Mouse (Mus musculus): Measurements from ENCODE around the gene Cacng4. TPM values are rescaled to one million over a fixed set of nuclear protein-coding genes. Genes with fewer than 3 reads are reported as not detected.

The Cacng4 gene
- 0.37 and 0.83 TPM in 2 replicates for polyA plus RNA-seq (2016; fragmentation: Nextera tagmentation; extraction: Ambion mirVana)

- Histone ChIP-seq H3K4me2 (peak within 1 kb of the TSS; percentile 100), H3K4me1 (replicated peaks) (peaks cover 23% of the 10 kb centered on the region), H3K4me3 (peak within 1 kb of the TSS; percentile 65), H3K36me3 (no peaks in the 10 kb centered on the region), H3K9me3 (replicated peaks) (no peaks in the 10 kb centered on the region), H3K27me3 (replicated peaks) (peaks cover 100% of the 10 kb centered on the region), H3K27ac (ENCODE audit: poor library complexity, severe bottlenecking) (no peak within 1 kb of the TSS), H3K9ac (peak within 1 kb of the TSS; percentile 59)
- 4% methylated on average over 35 of the region's 73 CpGs for WGBS
- ATAC-seq (ENCODE audit: insufficient number of reproducible peaks, low FRiP score): 0 out of 2 replicates have a peak, but pooled peaks have one; percentile 14
These were observed at the start of gene Cacng4 for GRCm38 (mm10) chr11:107794547-107795269. Gene Cacng4 (minus strand): TSS chr11:107794557.

- no peaks in the 10 kb centered on the region for H3K9me3 ChIP-seq (replicated peaks)
- no peaks in the 10 kb centered on the region for H3K36me3 ChIP-seq
- no peak overlapping the region for H3K4me3 ChIP-seq
- H3K27ac ChIP-seq (ENCODE audit: poor library complexity, severe bottlenecking): no peak overlapping the region
- ATAC-seq (ENCODE audit: insufficient number of reproducible peaks, low FRiP score): no peak
- no peaks in the 10 kb centered on the region for H3K4me1 ChIP-seq (replicated peaks)
- H3K9ac ChIP-seq: no peak overlapping the region
- H3K27me3 ChIP-seq (replicated peaks): no peaks in the 10 kb centered on the region
- WGBS: 65% methylated on average over 7 of the region's 7 CpGs
- H3K4me2 ChIP-seq: no peak overlapping the region
These were observed 39.1 kb upstream of the Cacng4 start for GRCm38 (mm10) chr11:107833351-107834040.

GRCm38 (mm10) chr11:107817196-107817595 is 22.8 kb upstream of the Cacng4 start:
- Histone ChIP-seq H3K4me3 (no peak overlapping the region), H3K36me3 (no peaks in the 10 kb centered on the region), H3K4me1 (replicated peaks) (no peaks in the 10 kb centered on the region), H3K4me2 (no peak overlapping the region), H3K9ac (no peak overlapping the region), H3K27me3 (replicated peaks) (peaks cover 25% of the 10 kb centered on the region), H3K27ac (ENCODE audit: poor library complexity, severe bottlenecking) (no peak overlapping the region), H3K9me3 (replicated peaks) (no peaks in the 10 kb centered on the region)
- 37% methylated on average over 5 of the region's 5 CpGs for WGBS
- ATAC-seq (ENCODE audit: insufficient number of reproducible peaks, low FRiP score): no peak

GRCm38 (mm10) chr11:107812941-107813648 is 18.7 kb upstream of the Cacng4 start:
- Histone ChIP-seq H3K4me1 (replicated peaks) (no peaks in the 10 kb centered on the region), H3K9ac (no peak overlapping the region), H3K9me3 (replicated peaks) (no peaks in the 10 kb centered on the region), H3K36me3 (no peaks in the 10 kb centered on the region), H3K27me3 (replicated peaks) (peaks cover 48% of the 10 kb centered on the region), H3K4me2 (no peak overlapping the region), H3K4me3 (no peak overlapping the region), H3K27ac (ENCODE audit: poor library complexity, severe bottlenecking) (no peak overlapping the region)
- ATAC-seq (ENCODE audit: insufficient number of reproducible peaks, low FRiP score): no peak
- WGBS: 40% methylated on average over 21 of the region's 21 CpGs

GRCm38 (mm10) chr11:107812429-107812828 is 18.1 kb upstream of the Cacng4 start:
- Histone ChIP-seq H3K9ac (no peak overlapping the region), H3K27me3 (replicated peaks) (peaks cover 48% of the 10 kb centered on the region), H3K4me3 (no peak overlapping the region), H3K4me1 (replicated peaks) (no peaks in the 10 kb centered on the region), H3K27ac (ENCODE audit: poor library complexity, severe bottlenecking) (no peak overlapping the region), H3K4me2 (no peak overlapping the region), H3K9me3 (replicated peaks) (no peaks in the 10 kb centered on the region), H3K36me3 (no peaks in the 10 kb centered on the region)
- 64% methylated on average over 4 of the region's 4 CpGs for WGBS
- ATAC-seq (ENCODE audit: insufficient number of reproducible peaks, low FRiP score): no peak

- 57% methylated on average over 8 of the region's 8 CpGs for WGBS
- H3K4me2 ChIP-seq: no peak overlapping the region
- ATAC-seq (ENCODE audit: insufficient number of reproducible peaks, low FRiP score): no peak
These were observed 14.2 kb upstream of the Cacng4 start for GRCm38 (mm10) chr11:107808508-107808907.

GRCm38 (mm10) chr11:107806058-107806457 is 11.7 kb upstream of the Cacng4 start:
- no peaks in the 10 kb centered on the region for H3K9me3 ChIP-seq (replicated peaks)
- no peaks in the 10 kb centered on the region for H3K36me3 ChIP-seq
- no peak overlapping the region for H3K4me3 ChIP-seq
- peaks cover 20% of the 10 kb centered on the region for H3K27me3 ChIP-seq (replicated peaks)
- no peak for ATAC-seq (ENCODE audit: insufficient number of reproducible peaks, low FRiP score)
- H3K4me1 ChIP-seq (replicated peaks): no peaks in the 10 kb centered on the region
- H3K9ac ChIP-seq: no peak overlapping the region
- no peak overlapping the region for H3K27ac ChIP-seq (ENCODE audit: poor library complexity, severe bottlenecking)
- WGBS: 73% methylated on average over 1 of the region's 1 CpGs
- H3K4me2 ChIP-seq: no peak overlapping the region

More at GRCm38 (mm10) chr11:107808508-107808907, 14.2 kb upstream of the Cacng4 start:
- Histone ChIP-seq H3K27me3 (replicated peaks) (peaks cover 36% of the 10 kb centered on the region), H3K4me3 (no peak overlapping the region), H3K27ac (ENCODE audit: poor library complexity, severe bottlenecking) (no peak overlapping the region), H3K9me3 (replicated peaks) (no peaks in the 10 kb centered on the region), H3K4me1 (replicated peaks) (no peaks in the 10 kb centered on the region), H3K36me3 (no peaks in the 10 kb centered on the region), H3K9ac (no peak overlapping the region)

- no peak for ATAC-seq (ENCODE audit: insufficient number of reproducible peaks, low FRiP score)
- Histone ChIP-seq H3K4me1 (replicated peaks) (no peaks in the 10 kb centered on the region), H3K4me2 (no peak overlapping the region), H3K27me3 (replicated peaks) (peaks cover 48% of the 10 kb centered on the region), H3K9ac (no peak overlapping the region), H3K27ac (ENCODE audit: poor library complexity, severe bottlenecking) (no peak overlapping the region), H3K4me3 (no peak overlapping the region), H3K36me3 (no peaks in the 10 kb centered on the region), H3K9me3 (replicated peaks) (no peaks in the 10 kb centered on the region)
- WGBS: 65% methylated on average over 3 of the region's 3 CpGs
These were observed 7.6 kb upstream of the Cacng4 start for GRCm38 (mm10) chr11:107801946-107802345.

GRCm38 (mm10) chr11:107799331-107799730 is 5.0 kb upstream of the Cacng4 start:
- H3K9me3 ChIP-seq (replicated peaks): no peaks in the 10 kb centered on the region
- no peaks in the 10 kb centered on the region for H3K36me3 ChIP-seq
- H3K27ac ChIP-seq (ENCODE audit: poor library complexity, severe bottlenecking): no peak overlapping the region
- ATAC-seq (ENCODE audit: insufficient number of reproducible peaks, low FRiP score): no peak
- H3K4me2 ChIP-seq: no peak overlapping the region
- peaks cover 10% of the 10 kb centered on the region for H3K4me1 ChIP-seq (replicated peaks)
- H3K4me3 ChIP-seq: no peak overlapping the region
- H3K27me3 ChIP-seq (replicated peaks): peaks cover 74% of the 10 kb centered on the region
- no peak overlapping the region for H3K9ac ChIP-seq
- 27% methylated on average over 9 of the region's 9 CpGs for WGBS

DNA sequence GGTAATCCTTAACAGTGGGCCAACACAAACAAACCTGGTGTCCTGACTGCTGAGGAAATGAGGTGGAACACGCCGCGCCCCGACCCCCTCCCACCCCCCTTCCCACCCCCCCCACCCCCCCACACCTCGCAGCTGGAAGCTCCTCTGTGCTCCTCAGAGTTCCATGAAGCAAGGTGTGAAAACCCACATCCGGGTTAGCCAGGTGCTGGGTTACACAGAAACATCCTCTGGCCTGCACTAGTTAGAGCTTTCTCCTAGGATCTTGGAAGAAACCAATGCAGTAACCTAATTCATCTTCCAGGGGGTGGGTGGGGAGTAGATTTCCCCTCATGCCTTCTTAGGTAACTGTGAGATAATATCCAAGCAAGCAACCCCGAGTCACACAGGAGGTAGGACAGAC is 2.0 kb upstream of the Cacng4 start:
- no peak overlapping the region for H3K4me3 ChIP-seq
- no peak overlapping the region for H3K9ac ChIP-seq
- H3K27me3 ChIP-seq (replicated peaks): peaks cover 100% of the 10 kb centered on the region
- WGBS: 18% methylated on average over 6 of the region's 7 CpGs
- ATAC-seq (ENCODE audit: insufficient number of reproducible peaks, low FRiP score): no peak
- peaks cover 23% of the 10 kb centered on the region for H3K4me1 ChIP-seq (replicated peaks)
- no peaks in the 10 kb centered on the region for H3K9me3 ChIP-seq (replicated peaks)
- no peak overlapping the region for H3K27ac ChIP-seq (ENCODE audit: poor library complexity, severe bottlenecking)
- H3K4me2 ChIP-seq: no peak overlapping the region
- H3K36me3 ChIP-seq: no peaks in the 10 kb centered on the region
